In the genomic region with DNA sequence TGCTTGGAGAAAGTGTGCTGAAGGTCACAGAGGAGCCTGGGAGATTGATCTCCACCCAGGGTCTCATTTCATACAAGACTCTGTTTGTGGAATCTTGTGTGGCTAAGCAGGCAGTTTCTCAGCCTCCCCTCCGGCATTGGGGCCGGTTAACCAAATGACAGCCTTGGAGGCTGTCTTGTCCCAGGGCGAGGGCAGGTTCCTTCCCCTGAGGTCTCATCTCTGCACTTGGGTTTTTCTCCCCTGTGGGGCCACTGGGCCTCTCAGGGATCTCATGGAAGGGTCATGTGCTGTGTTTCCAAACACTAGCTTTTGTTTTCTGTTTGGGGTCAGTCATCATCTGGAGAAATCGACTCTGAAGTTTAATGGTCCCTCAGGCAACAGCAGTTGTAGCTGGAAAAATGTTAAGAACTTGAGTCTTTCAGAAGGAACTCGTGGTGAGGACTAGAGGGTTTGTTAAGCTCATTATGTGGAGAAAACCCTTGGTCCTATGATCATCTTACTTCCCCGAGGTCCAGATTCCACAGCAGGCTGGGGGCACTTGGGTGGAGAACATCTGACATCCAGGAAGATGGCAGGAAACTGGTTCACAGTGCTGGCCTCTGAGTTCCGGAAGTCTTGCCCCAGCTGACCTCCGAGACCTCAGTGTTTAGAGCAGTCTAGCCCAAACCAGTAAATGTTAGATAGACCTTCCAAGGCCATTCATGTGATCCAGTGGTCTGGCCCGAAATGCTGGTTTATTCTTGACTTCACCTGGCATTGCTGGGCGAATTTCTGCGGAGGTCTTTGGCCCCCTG, we compare ENCODE assay signal across 7 mouse cellular contexts.
A peak's percentile ranks its signal among the peaks of the same experiment; 100 is the strongest.
DNase-seq lines count a peak whose midpoint lies in the region; ATAC-seq and TF ChIP-seq lines count a peak whose summit lies in the region.

No protein-coding gene starts in this region.

- H3K9me3 ChIP-seq in heart, embryonic 15.5 days (replicated peaks): no peaks in the 10 kb centered on the region
- H3K9me3 ChIP-seq in kidney, embryonic 15.5 days (replicated peaks): no peaks in the 10 kb centered on the region

- H3K4me1 ChIP-seq in heart, embryonic 15.5 days (replicated peaks): peaks cover 24% of the 10 kb centered on the region
- peaks cover 7% of the 10 kb centered on the region; the same call in 1 of the 2 replicates for H3K4me1 ChIP-seq in kidney, embryonic 15.5 days

- intact Hi-C loops in left cerebral cortex, adult 2 months (cut with DNase I): no loop called here

- peak overlapping the region; percentile 33 for H3K27ac ChIP-seq in left cerebral cortex, adult 2 months
- peak overlapping the region; percentile 31; the same call in 1 of the 2 replicates for H3K27ac ChIP-seq in heart, embryonic 15.5 days
- peak overlapping the region; percentile 41 for H3K27ac ChIP-seq in kidney, embryonic 15.5 days

- H3K9ac ChIP-seq in heart, embryonic 15.5 days: no peak overlapping the region
- no peak overlapping the region for H3K9ac ChIP-seq in kidney, embryonic 15.5 days

- no peaks in the 10 kb centered on the region for H3K27me3 ChIP-seq in heart, embryonic 15.5 days
- no peaks in the 10 kb centered on the region for H3K27me3 ChIP-seq in kidney, embryonic 15.5 days

- ATAC-seq in heart, embryonic 15.5 days (replicated peaks; ENCODE audit: insufficient number of reproducible peaks, insufficient read depth, low FRiP score, low read depth): no peak
- ATAC-seq in kidney, embryonic 15.5 days (replicated peaks; ENCODE audit: low FRiP score): no peak

- peak overlapping the region; percentile 34 for H3K4me3 ChIP-seq in left cerebral cortex, adult 2 months
- H3K4me3 ChIP-seq in heart, embryonic 15.5 days: no peak overlapping the region
- peak overlapping the region; percentile 14; the same call in 1 of the 2 replicates for H3K4me3 ChIP-seq in kidney, embryonic 15.5 days (replicated peaks)

- H3K4me2 ChIP-seq in heart, embryonic 15.5 days: peak overlapping the region; percentile 30; the same call in 1 of the 2 replicates
- H3K4me2 ChIP-seq in kidney, embryonic 15.5 days: peak overlapping the region; percentile 39

- 70% methylated on average over 11 of the region's 11 CpGs for WGBS in heart, embryonic 15.5 days
- WGBS in kidney, embryonic 15.5 days: 66% methylated on average over 11 of the region's 11 CpGs

- H3K36me3 ChIP-seq in heart, embryonic 15.5 days: no peaks in the 10 kb centered on the region
- no peaks in the 10 kb centered on the region for H3K36me3 ChIP-seq in kidney, embryonic 15.5 days

- DNase-seq in left cerebral cortex, adult 2 months (ENCODE audit: extremely low spot score in 1 of 2, low spot score in 2 of 2): no peak
- no peak for DNase-seq in left cerebral cortex, adult 18-20 months (ENCODE audit: low spot score in 2 of 2)
- peak; percentile 57 for DNase-seq in lung, postnatal 25 days (ENCODE audit: low spot score)
- no peak for DNase-seq in layer of hippocampus, adult 9-10 months (ENCODE audit: low spot score)
- DNase-seq in embryo, embryonic 9.5 days (ENCODE audit: extremely low spot score): no peak

- TF ChIP-seq CTCF in left cerebral cortex, adult 2 months (IDR thresholded peaks at IDR 0.05): no peak
